Mouse (Mus musculus) T-helper 17 cell (primary cell): ENCODE results near the gene M1ap.

Experiments used
- in situ Hi-C, 2 experiments: fragments of 300-600 bp; cut with MboI, MseI; formaldehyde crosslinking; loops; 1 replicate in 1 of 2; 2 replicates in 1 of 2; pipeline ENCODE4 v1.15.1; 2025; ENCODE audit warnings: high pct_unique_total_duplicates in 2 of 2

M1ap gene

DNA sequence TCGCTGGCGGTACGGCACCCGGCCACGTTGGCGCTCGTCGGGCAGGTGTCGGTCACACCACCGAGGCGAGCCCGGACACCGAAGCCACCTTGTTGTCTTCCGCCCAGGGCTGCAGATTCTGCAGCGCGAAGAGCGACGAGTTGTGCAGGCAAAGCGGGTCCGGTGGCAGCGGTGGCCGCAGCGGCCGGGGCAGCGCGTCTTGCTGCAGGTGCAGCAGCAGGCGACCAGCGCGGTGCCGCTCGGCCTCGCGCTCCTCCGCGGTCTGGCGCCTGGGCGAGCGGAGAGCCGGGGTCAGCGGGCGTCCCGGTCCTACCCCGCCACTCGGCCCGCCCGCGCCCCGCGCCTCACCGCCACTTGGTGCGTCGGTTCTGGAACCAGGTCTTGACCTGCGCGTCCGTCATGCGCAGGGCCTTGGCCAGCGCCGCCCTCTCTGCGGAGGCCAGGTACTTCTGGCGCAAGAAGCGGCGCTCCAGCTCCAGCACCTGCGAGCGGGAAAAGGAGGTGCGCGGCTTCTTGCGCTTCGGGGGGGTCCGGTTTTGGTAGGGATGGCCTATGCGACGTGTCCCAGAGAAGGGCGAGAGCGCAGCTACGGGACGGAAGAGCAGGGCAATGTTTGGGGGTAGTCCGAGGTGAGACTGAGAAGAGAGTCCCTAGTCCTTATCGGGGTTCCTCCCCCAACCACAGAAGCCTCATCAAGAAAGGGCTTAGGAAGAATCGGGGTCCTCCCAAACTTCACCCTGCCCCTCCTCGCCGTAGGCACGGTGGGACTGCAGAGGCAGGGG, 122.2 kb downstream of the M1ap start:
- in situ Hi-C loops, result no loop called here

DNA sequence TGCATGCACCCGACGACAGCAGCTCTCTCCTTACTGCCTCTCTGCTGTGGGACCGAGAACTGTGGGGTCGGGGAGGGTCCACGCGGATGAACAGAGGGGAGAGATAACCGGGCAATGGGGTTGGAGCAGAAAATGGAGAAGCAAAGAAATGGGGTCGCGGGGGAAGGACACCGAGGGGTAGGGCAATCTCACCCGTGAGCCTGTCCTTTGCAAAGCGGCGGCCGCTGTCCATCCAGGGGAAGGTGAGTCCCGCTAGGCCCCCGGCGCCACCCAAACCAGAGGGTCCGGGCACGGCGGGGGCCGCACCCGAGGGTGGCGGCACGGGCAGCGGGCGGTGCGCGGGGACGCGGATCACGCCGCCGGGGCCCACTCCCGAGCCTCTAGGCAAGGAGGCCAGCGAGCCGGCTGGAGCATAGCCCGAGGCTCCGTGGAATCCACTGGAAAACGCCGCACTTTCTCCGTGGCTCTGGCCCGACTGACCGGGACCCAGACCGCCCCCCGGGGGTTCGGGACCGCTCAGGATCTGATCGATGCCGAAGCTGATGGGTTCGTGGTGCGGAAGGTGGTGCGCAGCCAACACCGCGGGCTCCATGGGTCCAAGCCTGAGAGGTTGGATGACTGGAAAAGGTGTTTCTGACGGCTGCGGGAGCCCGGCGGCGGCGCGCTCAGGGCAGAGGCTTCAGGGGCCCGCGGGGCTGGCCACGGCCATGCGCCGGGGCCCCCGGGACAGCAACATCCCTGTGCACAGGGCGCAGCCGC, 123.0 kb downstream of the M1ap start:
- in situ Hi-C loops, result loop anchor here in 1 of 2 experiments (5.0 kb wide), 1 partner anchor 48 kb away; the partner anchor contains the start of gene Mogs

DNA sequence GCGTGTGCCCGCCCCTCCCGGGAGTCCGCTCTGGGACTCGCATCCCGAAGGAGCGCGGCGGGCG, 123.4 kb downstream of the M1ap start, which contains the start of gene Tlx2:
TSS of gene Tlx2 (minus strand) at position 47 of the 64 bp plus-strand sequence.
- in situ Hi-C loops, result loop anchor here in 1 of 2 experiments (5.0 kb wide), 1 partner anchor 47 kb away; the partner anchor contains the start of gene Mogs

DNA sequence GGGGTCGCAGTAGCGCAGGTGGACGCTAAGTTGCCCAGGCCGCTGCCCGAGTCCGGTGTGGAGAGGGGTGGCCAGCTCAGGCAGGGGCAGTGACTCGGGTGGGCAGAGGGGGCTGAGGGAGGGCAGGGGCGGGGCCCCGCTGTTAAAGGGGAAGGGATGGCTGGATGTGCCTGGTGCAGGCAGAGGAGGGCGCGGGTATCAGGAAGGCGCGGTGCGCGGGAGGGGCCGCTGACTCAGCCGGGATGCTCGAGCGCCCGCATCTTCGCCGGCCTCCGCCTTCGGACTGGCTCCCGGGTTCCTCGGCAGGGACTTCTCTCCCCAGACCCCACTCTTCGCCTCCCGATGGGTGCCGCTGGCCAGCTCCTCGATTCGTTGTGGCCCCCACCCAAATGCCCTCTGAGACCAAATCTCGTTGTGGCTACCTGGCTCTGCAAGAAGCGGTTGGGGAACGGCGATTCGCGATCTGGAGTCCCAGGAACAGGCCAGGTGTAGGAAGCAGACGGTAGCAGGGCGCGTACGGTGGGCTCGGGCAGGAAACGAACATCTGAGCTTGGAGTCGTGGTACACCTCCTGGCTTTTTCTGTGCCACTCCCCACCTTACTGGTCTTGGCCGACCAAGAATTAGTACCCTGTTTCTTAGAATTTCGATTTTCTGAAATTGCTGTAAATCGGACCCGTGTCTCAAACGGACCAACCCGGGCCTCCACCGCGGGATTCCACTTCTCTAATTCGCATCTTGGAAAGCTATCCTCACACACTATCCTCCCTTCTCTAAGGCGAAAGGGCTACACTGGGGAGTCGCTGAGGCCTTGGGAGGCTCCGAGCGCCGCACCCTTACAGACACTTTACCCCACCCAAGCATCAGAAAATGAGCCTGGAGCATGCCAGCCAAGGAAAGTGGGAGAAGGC, 123.9 kb downstream of the M1ap start:
- in situ Hi-C loops, result loop anchor here in 1 of 2 experiments (5.0 kb wide), 1 partner anchor 47 kb away; the partner anchor contains the start of gene Mogs

DNA sequence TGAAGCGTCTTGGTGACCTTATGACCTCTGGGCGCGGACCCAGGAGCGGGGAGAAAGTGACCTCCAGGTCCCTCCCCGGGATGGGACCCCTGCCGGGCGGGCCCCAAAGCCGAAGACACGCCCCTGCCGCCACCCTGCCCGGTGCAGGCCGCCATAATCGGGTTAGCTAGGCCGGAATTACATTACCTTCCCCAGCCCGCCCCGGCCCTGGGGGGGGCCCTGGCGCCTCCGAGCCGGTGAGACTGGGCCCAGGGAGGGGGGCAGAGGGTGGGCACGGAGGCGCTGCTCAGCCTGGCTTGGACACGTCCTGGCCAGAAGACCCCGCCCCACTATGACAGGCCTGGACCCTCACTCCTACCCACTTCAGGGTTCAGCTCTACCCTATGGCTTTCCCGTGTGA, 124.5 kb downstream of the M1ap start:
- in situ Hi-C loops, result loop anchor here in 1 of 2 experiments (5.0 kb wide), 1 partner anchor 46 kb away; the partner anchor contains the start of gene Mogs

DNA sequence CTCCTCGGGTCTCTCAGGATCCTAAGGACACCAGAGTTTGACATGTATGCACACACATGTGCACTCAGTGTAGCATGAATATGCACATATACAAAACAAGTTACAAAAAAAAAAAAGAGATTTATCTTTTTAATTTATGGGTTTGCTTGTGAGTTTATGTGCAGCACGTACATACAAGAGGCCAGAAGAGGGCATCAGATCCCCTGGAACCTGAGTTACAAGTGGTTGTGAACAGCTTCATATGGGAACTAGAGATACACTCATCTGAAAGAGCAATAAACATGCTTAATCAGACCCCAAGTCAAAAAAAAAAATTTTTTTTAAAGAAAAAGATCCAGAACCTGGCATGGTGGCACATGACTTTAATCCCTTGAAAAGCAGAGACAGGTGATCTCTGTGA, 128.3 kb downstream of the M1ap start:
- in situ Hi-C loops, result loop anchor here in 1 of 2 experiments (5.0 kb wide), 1 partner anchor 42 kb away; the partner anchor contains the start of gene Mogs

DNA sequence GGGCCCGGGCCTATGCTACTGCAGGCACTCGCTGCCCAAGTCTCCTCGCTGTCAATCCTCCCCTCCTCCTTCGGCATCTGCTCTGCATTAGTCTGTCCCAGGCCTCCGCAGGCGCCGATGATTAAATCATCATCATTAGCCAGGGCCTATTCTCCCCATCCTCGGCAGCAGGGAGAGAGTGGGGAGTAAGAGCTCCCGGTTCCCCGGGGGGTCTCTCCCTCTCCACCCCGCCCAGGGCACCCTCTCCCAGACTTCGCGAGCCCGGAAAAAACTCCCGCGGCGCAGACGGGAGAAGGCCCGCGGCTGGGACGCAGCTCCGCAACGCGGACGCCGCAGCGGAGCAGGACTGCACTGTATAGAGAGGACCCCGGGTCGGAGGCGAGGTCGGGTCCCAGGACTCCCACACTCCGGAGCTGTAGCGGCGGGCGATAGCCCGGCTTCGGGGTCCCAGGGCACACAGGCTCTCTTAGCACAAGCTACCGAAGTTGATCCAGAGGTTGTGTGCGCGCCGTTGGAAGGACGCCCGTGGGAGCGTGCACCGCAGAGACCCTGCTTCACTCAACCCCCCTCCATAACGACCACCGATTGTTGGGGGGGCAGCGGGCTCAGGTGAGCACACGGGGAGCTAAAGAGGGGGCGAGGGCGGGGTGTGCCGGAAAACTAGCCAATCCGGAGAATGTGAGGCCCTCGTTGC, 131.1 kb downstream of the M1ap start, which contains the start of gene Pcgf1:
TSS of gene Pcgf1 (plus strand) at position 240 of the 694 bp plus-strand sequence.
- in situ Hi-C loops, result no loop called here

DNA sequence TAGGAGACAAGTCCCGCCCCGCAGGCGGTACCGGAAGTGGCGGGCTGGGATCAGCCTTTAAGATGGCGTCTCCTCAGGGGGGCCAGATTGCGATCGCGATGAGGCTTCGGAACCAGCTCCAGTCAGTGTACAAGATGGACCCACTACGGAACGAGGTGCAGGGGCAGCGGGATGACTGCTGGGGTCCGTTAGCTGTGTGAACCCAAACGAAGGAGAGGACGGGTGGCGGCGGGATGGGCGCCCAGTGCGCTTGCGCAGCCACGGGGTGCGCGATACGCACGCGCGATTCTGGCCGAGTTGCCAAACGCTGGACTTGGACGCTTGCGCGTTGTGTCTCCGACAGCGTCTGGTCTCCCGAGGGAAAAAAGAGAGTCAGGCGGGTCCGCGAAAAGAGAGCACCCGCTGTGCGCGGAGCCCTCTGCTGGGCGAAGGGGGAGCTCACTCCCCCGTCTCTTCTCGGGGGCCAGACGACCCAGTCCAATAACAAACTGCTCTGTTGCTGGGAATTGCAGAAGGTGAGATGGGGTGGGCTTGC, 131.7 kb downstream of the M1ap start:
- in situ Hi-C loops, result no loop called here
